Mouse (Mus musculus) layer of hippocampus, adult 2 months (tissue): ENCODE results near the gene H2-Ke6. TPM values are rescaled to one million over a fixed set of nuclear protein-coding genes. Genes with fewer than 3 reads are reported as not detected.

ENCODE experiments used
- DNase-seq, 2 experiments: peaks; one replicate each; pipeline ENCODE4 v3.0.0; 2022; ENCODE audit warnings: low spot score in 2 of 2
- H3K27ac ChIP-seq: fragments of 200-600 bp; 2 replicates; pipeline ENCODE4 v1.8.1; 2022
- H3K4me3 ChIP-seq: fragments of 200-600 bp; 2 replicates; pipeline ENCODE4 v1.8.1; 2022; ENCODE audit warnings: mild to moderate bottlenecking
- CTCF ChIP-seq: fragments of 200-600 bp; conservative IDR thresholded peaks from 2 replicates; pipeline ENCODE4 v1.8.1; 2022; ENCODE audit warnings: antibody characterized with exemption, mild to moderate bottlenecking, moderate library complexity
- total RNA-seq, 2 experiments: library from RNA; stranded (reverse); gene quantifications; 2 replicates each; pipeline ENCODE4 v1.2.3; 2021

Gene H2-Ke6
- total RNA-seq, 2 experiments from 2014 or later = 55.6 to 59.5 TPM

DNA sequence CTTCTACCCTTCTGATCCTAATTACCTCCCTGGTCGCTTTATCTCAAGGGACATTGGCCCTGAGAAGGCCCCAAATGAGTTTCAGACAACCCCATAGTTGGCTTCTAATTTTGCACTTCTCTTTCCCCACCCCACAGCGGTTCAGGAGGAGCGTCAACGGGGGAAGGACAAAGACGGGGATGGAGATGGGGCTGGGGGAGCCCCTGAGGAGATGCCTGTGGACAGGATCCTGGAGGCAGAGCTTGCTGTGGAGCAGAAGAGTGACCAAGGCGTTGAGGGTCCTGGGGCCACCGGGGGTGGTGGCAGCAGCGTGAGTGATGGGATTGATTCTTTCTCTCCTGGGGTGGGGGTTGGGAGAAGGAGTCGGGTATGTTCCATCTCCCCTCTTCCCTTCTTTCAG lies 7.7 kb upstream of the H2-Ke6 start:
- H3K27ac ChIP-seq = no peak overlapping the region
- no peak for DNase-seq
- no peak overlapping the region for H3K4me3 ChIP-seq
- no peak for TF ChIP-seq CTCF

DNA sequence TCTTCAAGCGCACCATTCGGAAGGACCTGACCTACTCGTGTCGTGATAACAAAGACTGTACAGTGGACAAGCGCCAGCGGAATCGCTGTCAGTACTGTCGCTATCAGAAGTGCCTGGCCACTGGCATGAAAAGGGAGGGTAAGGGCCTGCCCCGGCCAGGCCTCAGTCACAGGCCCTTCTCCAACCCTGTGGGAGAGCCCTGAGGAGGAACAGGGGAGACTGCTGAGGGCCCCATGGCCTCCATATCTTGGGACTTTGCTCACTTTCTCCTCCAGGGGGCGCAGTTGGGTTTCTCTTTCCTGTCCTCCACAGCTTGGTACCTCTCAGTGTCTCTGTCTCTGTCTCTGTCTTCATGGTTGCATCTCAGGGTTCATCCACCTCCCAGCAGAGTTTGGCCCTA lies 6.2 kb upstream of the H2-Ke6 start:
- Histone ChIP-seq H3K27ac (no peak overlapping the region), H3K4me3 (peak overlapping the region; percentile 14; the same call in 1 of the 2 replicates)
- peak in 1 of 2 experiments; percentile 84 for DNase-seq
- TF ChIP-seq CTCF = peak; percentile 89

DNA sequence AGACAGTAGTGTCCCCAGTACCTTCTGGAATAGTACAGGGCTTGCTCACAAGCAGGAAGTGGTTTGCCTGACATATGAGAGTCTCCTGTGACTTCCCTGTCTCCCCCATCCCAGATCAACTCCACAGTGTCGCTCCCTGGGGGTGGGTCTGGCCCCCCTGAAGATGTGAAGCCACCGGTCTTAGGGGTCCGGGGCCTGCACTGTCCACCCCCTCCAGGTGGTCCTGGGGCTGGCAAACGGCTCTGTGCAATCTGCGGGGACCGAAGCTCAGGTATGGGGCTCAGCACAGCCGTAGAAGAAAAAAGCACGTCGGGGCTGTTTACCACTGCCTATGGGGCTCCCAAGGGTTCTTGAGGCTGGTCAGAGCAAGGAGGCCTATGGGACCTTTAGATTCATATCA lies 5.6 kb upstream of the H2-Ke6 start:
- Histone ChIP-seq H3K4me3 (peak overlapping the region; percentile 10; the same call in 1 of the 2 replicates), H3K27ac (peak overlapping the region; percentile 99; the same call in 1 of the 2 replicates)
- no peak for TF ChIP-seq CTCF
- no peak for DNase-seq

DNA sequence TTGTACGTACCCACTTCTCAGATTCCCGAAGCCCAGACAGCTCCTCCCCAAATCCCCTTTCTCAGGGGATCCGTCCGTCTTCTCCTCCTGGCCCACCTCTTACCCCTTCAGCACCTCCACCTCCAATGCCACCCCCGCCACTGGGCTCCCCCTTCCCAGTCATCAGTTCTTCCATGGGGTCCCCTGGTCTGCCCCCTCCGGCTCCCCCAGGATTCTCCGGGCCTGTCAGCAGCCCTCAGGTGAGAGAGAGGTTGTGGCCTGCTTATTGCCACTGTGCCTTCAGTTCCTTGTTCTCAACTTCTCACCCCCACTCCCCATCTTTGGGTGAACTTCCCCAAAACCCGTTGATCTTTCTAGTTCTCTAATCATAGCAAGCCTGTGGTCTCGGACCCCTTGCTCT lies 4.9 kb upstream of the H2-Ke6 start:
- no peak for DNase-seq
- no peak for TF ChIP-seq CTCF
- Histone ChIP-seq H3K27ac (peak overlapping the region; percentile 99), H3K4me3 (peak overlapping the region; percentile 84)

DNA sequence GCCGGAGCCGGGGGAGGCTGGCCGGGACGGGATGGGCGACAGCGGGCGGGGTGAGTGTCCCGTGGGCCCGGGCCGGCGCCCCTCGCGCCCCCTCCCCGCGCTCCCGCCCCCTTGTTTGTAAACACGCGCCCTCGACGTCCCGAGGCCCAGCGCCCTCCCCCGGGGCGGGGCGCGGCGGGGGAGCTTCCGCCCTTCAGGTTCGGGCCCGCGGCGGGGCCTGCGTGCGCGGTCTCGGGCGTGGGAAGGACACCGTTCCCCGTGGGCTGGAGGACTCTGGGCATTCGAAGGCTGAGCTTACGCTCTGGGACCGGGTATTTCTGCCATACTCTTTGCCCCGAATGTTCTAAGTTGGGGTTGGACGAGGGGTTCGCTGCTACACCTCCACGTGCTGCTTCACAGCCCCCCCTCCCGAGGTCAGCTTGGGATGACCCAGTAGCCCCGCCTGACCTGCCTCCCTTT lies 4.3 kb upstream of the H2-Ke6 start:
- TF ChIP-seq CTCF = no peak
- H3K4me3 ChIP-seq = peak overlapping the region; percentile 84
- peak overlapping the region; percentile 99 for H3K27ac ChIP-seq
- DNase-seq = peak in 1 of 2 experiments; percentile 51

DNA sequence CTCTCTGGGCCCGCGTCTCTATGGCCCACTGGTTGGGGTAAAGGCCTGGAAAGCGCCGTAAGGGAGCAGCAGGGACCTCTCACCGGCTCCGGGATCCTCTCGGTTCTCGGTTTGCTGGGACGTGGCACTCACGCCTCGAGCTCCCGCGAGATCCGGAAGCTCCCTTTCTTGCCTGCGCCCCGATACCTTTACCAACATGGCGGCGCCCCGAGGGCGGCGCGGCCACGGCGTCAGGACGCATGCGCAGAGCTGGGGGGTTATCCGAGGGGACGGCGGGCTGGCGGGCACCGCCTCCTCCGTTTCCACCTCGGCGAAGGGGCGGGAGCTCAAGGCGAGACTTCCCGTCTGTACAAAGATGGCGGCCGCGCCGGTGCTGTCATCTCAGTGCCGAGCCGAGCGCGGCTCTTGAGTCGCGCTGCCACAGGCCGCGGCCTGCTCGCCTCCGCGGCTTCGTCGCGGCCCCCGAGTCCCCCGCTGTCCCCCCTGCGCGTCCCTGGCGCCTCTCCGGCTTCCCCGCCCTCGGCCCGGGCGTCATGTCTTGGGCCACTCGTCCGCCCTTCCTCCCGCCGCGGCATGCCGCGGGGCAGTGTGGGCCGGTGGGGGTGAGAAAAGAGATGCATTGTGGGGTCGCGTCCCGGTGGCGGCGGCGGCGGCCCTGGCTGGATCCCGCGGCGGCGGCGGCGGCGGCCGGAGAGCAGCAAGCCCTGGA lies 3.8 kb upstream of the H2-Ke6 start, which contains the start of the genes Slc39a7 and Rxrb:
Slc39a7 (minus strand) TSS at position 218 of the 709 bp plus-strand sequence.
Rxrb (plus strand) TSS at position 348 of the 709 bp plus-strand sequence.
- peak; percentile 98 to 99 for DNase-seq
- Histone ChIP-seq H3K4me3 (peak within 1 kb of the TSS; percentile 84), H3K27ac (peak within 1 kb of the TSS; percentile 99)
- no peak for TF ChIP-seq CTCF

DNA sequence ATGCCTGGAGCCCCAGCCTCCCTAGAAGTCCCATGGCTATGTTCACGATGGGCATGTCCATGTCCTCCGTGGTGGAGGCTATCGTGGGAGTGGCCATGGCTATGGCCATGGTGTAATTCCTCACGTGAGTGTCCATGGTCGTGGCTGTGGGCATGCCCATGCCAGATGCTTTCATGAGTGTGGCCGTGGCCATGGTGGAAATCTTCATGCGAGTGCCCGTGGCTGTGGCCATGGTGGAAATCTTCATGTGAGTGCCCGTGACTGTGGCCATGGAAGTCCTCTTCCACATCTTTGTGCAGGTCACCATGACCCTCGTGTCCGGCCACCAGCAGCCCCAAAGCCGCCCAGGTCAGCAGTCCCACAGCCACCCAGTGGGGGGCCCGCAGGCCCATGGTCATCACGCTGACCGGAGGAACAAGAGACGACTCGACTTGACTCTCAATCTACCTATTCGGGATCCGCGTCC lies 3.0 kb upstream of the H2-Ke6 start:
- DNase-seq = no peak
- Histone ChIP-seq H3K4me3 (peak overlapping the region; percentile 84), H3K27ac (peak overlapping the region; percentile 99)
- TF ChIP-seq CTCF = peak; percentile 29

DNA sequence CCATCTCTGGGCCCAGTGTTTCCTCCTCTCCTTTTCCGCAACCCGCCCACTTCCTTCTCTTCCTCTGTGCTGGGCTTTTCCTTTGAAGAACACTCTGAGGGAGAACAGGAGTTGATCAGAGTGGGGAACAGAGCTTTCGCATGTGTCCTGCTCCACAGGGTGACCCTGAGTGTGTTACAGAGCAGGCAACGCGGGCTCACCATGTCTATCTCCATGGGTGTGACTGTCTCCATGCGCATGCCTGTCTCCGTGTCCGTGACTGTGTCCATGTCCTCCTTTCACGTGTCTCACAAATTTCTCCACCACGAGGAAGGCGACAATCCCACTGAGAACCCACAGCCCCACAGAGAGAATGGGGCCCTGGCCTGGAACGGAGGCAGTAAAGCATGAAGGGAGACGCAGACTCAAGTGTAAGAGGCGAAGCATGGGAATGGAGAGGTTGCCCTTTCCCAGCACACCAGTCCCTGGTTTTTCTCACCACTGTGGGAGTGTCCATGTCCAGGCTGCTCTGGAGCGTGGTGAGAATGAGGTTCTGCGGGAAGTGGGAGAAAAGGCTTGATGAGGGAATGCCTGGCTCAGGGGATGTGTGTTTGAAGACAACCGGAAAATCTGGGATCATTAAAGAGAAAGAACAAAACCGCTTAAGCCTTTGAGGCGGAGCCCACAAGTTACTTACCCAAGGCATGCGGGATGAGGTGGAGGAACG lies 2.2 kb upstream of the H2-Ke6 start:
- Histone ChIP-seq H3K4me3 (peak overlapping the region; percentile 84), H3K27ac (peak overlapping the region; percentile 99; the same call in 1 of the 2 replicates)
- no peak for TF ChIP-seq CTCF
- no peak for DNase-seq

DNA sequence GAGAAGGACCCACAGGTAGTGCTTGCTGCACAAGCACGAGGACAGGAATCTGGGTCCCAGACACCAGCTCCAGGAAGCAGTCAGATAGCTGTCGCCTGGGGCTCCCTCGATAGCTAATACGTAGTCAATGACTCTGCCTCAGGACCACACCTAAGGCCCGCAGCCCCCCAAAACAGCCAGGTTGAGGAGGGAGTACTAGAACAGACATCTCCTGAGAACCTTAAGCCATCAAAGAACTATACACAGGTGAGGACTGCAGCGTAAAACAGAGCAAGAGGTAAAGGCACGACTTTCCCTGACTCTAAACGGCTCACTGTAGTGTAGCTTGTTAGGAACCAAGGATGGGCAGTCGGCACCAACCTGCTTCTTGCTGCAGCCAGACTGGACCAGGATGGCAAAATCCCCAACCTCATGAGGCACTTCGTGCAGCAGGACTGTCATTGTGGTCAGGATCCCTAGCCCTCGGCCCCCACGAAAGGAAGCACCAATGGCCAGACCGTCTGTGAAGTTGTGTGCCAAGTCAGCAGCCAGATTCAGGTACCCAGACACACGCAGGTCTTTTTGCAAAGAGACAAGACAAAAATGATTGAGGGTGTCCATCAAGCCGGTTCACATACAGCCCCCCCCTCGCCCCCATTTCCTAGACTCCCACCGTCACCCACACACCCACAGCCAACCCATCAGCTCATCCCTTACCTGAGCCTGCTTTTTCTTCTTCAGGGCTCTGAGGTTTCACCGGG lies 1.5 kb upstream of the H2-Ke6 start:
- no peak for DNase-seq
- Histone ChIP-seq H3K27ac (no peak overlapping the region), H3K4me3 (no peak overlapping the region)
- TF ChIP-seq CTCF = no peak

DNA sequence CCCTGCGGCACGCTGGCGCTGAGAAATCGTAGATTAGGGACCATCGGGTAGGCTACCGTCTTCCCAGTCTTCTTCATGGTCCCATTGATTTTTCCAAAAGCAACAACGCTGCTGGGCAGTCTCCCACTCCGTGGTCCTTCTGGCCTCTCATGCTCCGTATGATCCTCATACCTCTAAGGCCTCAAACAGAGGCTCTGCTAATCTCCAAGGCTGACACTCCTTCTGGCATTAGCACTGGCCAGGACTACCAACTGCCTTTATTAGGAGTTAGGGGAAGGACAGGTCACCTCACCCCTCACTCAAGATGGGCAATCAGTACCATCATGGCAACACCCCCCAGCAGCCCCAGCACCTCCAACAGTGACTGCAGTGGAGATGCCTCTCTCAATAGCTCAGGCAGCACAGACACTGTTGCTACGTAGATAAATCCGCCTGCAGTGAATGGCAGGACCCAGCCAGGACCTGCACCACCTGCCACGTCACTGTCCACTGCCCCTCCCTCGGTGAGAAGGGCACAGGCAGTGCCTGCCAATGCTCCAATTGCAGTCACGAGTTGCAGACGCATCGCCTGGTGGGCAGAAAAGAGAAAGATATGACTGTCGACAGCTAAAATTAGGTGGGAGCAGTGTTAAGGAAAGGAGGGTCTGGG lies 765 bp upstream of the H2-Ke6 start:
- Histone ChIP-seq H3K27ac (no peak overlapping the region; the same call in 1 of the 2 replicates), H3K4me3 (peak overlapping the region; percentile 81; the same call in 1 of the 2 replicates)
- TF ChIP-seq CTCF = no peak
- no peak for DNase-seq

DNA sequence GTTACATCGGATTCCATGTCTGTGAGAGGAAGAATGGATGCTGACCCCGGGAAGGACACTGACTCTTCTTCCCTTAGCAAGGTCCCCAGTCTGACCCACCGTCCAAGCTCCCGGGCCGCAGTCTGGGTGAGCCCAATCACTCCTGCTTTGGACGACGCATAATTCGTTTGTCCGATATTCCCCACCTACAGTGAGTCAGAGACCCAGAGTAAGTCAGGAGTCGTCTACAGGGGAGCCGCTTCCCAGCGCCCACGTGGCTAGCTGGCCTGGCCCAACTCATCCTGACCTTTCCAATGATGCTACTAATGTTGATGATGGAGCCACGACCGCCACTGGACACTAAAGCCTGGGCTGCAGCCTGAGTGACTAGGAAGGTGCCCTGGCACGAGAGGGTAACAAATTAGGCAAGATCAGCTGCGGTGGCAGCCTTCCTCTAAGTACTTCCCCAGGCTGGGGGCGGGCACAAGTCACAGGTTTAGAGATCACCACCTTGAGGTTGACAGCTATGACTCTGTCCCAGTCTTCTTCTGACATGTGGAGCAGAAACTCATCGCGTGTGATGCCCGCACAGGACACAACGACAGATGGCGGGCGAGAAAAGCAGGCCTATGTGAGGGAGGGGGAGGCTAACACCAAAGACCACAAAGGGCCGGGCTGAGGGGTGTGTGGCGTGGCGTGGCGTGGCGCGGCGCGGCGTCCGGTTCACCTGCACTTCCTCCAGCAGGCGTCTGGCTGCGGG lies 774 bp downstream of the H2-Ke6 start:
- H3K27ac ChIP-seq = peak overlapping the region; percentile 90
- peak overlapping the region; percentile 81 for H3K4me3 ChIP-seq
- no peak for DNase-seq
- no peak for TF ChIP-seq CTCF
